Mouse (Mus musculus) heart, embryonic 13.5 days (tissue): Measurements from ENCODE around the gene Akap2. TPM values are rescaled to one million over a fixed set of nuclear protein-coding genes. Genes with fewer than 3 reads are reported as not detected.

Experiments used
- ATAC-seq: fragments of 200-750 bp; cut with Nextera tagmentation; 2 replicates; pipeline ENCODE4 v1.8.0; 2017; ENCODE audit warnings: moderate TSS enrichment; ENCODE audit not compliant: insufficient number of reproducible peaks, low FRiP score, low TSS enrichment; ENCODE audit errors: extremely low read depth
- H3K27ac ChIP-seq: fragments of 300-500 bp; sonication (generic); replicated peaks from 2 replicates; pipeline ENCODE4 v1.5.1; 2015; ENCODE audit warnings: moderate library complexity, mild to moderate bottlenecking, inconsistent platforms
- H3K27me3 ChIP-seq: fragments of 300-500 bp; sonication (generic); replicated peaks from 2 replicates; pipeline ENCODE4 v1.6.1; 2015; ENCODE audit warnings: mild to moderate bottlenecking, inconsistent platforms
- H3K36me3 ChIP-seq: fragments of 300-500 bp; sonication (generic); 2 replicates; pipeline ENCODE4 v1.6.1; 2015; ENCODE audit warnings: mild to moderate bottlenecking, inconsistent platforms
- H3K4me1 ChIP-seq: fragments of 300-500 bp; sonication (generic); 2 replicates; pipeline ENCODE4 v1.6.1; 2015; ENCODE audit warnings: inconsistent platforms
- H3K4me2 ChIP-seq: fragments of 300-500 bp; sonication (generic); 2 replicates; pipeline ENCODE4 v1.6.1; 2015; ENCODE audit warnings: inconsistent platforms, mild to moderate bottlenecking, moderate library complexity
- H3K4me3 ChIP-seq: fragments of 300-500 bp; sonication (generic); 2 replicates; pipeline ENCODE4 v1.5.1; 2015; ENCODE audit warnings: moderate library complexity, mild to moderate bottlenecking, inconsistent platforms
- H3K9ac ChIP-seq: fragments of 300-500 bp; sonication (generic); 2 replicates; pipeline ENCODE4 v1.6.1; 2015; ENCODE audit warnings: inconsistent platforms, mild to moderate bottlenecking, moderate library complexity
- H3K9me3 ChIP-seq: fragments of 300-500 bp; sonication (generic); 2 replicates; pipeline ENCODE4 v1.6.1; 2016; ENCODE audit warnings: inconsistent platforms
- WGBS: fragments of 180-500 bp; shearing (Covaris S2); methylation state at CpG from one replicate; pipeline ENCODE4 v1.1.7; 2015; ENCODE audit warnings: mixed read lengths; 5-methylcytosine and 5-hydroxymethylcytosine counted together
- polyA plus RNA-seq: library from polyadenylated mRNA; unstranded; fragments of >200 nt; fragmentation: Nextera tagmentation; extraction: Ambion mirVana; gene quantifications from 2 replicates; pipeline ENCODE4 v1.2.1, GENCODE M21; 2015

Gene Akap2
- polyA plus RNA-seq, 1 experiment from 2014 or later, result 43.1 TPM

GRCm38 (mm10) chr4:57798286-57799018 lies 81.0 kb downstream of the Akap2 start:
- peak overlapping the region; percentile 53; the same call in 1 of the 2 replicates for H3K9ac ChIP-seq
- H3K4me1 ChIP-seq, result peaks cover 67% of the 10 kb centered on the region
- no peaks in the 10 kb centered on the region for H3K27me3 ChIP-seq
- H3K27ac ChIP-seq, result peak overlapping the region; percentile 81
- H3K4me2 ChIP-seq, result peak overlapping the region; percentile 16; the same call in 1 of the 2 replicates
- ATAC-seq, result 0 out of 2 replicates have a peak, but pooled peaks have one; percentile 60
- no peaks in the 10 kb centered on the region for H3K9me3 ChIP-seq
- 20% methylated on average over 10 of the region's 10 CpGs for WGBS
- no peak overlapping the region for H3K4me3 ChIP-seq
- H3K36me3 ChIP-seq, result 0 out of 2 replicates have a peak, but pooled peaks cover 14% of the 10 kb centered on the region

DNA sequence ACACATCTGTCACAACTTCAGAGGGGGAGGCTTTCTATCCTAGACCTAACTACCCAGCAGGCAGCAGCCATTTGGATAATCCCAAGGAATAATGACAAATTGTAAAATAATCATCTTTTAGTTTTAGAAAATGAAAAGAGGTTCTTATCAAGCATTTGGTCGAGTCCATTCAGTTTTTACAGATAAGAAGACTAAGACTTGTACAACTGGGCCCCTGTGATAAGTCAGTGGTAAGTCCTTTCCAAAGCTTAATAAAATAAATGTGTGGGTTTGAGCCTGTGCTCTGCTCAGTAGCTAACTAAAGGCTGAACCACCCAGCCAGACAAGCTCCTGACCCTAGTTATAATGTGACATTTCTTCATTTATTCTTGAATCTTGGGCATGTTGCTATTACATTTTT lies 81.8 kb downstream of the Akap2 start:
- Histone ChIP-seq H3K4me2 (no peak overlapping the region), H3K9ac (peak overlapping the region; percentile 53; the same call in 1 of the 2 replicates), H3K4me3 (no peak overlapping the region), H3K27ac (peak overlapping the region; percentile 81), H3K4me1 (peaks cover 59% of the 10 kb centered on the region), H3K36me3 (peaks cover 18% of the 10 kb centered on the region; the same call in 1 of the 2 replicates), H3K9me3 (no peaks in the 10 kb centered on the region), H3K27me3 (no peaks in the 10 kb centered on the region)
- no peak for ATAC-seq
- 5% methylated on average over 1 of the region's 1 CpGs for whole genome bisulfite sequencing

DNA sequence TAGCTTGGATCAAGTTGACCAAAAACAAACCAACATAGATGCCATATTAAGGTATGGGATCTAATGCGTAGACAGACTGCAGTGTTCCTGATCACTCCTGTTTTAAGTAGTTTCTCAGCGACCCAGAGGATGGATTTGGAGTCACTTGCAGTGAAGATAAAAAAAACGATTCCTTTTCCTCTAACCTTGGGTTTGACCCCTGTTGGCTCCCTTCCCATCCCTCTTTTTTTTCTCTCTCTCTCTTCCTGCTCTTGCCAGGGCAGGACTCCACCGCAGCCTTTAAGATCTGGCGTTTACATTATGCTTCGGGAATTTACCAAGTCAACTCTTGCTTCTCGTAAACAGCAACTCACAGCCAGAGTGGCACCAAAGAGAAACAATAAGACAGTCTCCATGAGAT lies 83.8 kb downstream of the Akap2 start:
- peaks cover 22% of the 10 kb centered on the region; the same call in 1 of the 2 replicates for H3K36me3 ChIP-seq
- WGBS, result 40% methylated on average over 7 of the region's 7 CpGs
- no peak overlapping the region for H3K4me3 ChIP-seq
- no peaks in the 10 kb centered on the region for H3K9me3 ChIP-seq
- H3K9ac ChIP-seq, result no peak overlapping the region
- H3K27ac ChIP-seq, result peak overlapping the region; percentile 51
- no peak for ATAC-seq
- no peak overlapping the region for H3K4me2 ChIP-seq
- no peaks in the 10 kb centered on the region for H3K27me3 ChIP-seq
- H3K4me1 ChIP-seq, result peaks cover 56% of the 10 kb centered on the region

DNA sequence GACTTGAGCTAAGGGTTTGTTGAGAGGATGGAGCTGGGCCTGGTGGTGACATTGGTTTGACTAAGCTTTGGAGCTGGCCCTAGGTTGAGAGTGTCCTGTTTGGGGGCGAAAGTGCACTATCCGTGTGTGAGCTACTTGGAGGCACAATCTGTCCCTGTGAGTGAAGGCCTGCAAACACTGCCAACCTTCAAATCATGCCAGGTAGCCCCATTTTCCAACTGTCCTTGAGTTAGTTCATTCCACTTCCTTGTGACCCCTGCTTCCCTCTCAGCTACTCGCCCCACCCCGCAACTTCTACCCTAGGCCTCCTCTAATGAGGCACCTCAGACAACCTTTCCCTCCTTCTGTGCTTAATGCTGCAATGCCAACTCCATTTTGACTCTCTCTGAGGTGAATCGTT lies 84.5 kb downstream of the Akap2 start:
- WGBS, result 85% methylated on average over 5 of the region's 5 CpGs
- H3K27me3 ChIP-seq, result no peaks in the 10 kb centered on the region
- no peaks in the 10 kb centered on the region for H3K9me3 ChIP-seq
- peaks cover 22% of the 10 kb centered on the region; the same call in 1 of the 2 replicates for H3K36me3 ChIP-seq
- H3K4me1 ChIP-seq, result peaks cover 53% of the 10 kb centered on the region
- H3K27ac ChIP-seq, result peak overlapping the region; percentile 51
- H3K4me3 ChIP-seq, result no peak overlapping the region
- H3K4me2 ChIP-seq, result no peak overlapping the region
- H3K9ac ChIP-seq, result no peak overlapping the region
- no peak for ATAC-seq

GRCm38 (mm10) chr4:57802411-57802810 lies 85.0 kb downstream of the Akap2 start:
- Histone ChIP-seq H3K4me1 (peaks cover 49% of the 10 kb centered on the region), H3K9me3 (no peaks in the 10 kb centered on the region), H3K4me3 (no peak overlapping the region), H3K36me3 (peaks cover 26% of the 10 kb centered on the region; the same call in 1 of the 2 replicates), H3K27me3 (no peaks in the 10 kb centered on the region), H3K9ac (no peak overlapping the region), H3K4me2 (no peak overlapping the region), H3K27ac (peak overlapping the region; percentile 51; the same call in 1 of the 2 replicates)
- ATAC-seq, result no peak
- 57% methylated on average over 3 of the region's 3 CpGs for WGBS

- no peak overlapping the region for H3K9ac ChIP-seq
- no peak for ATAC-seq
- H3K9me3 ChIP-seq, result 0 out of 2 replicates have a peak, but pooled peaks cover 3% of the 10 kb centered on the region
- 37% methylated on average over 6 of the region's 6 CpGs for WGBS
- no peaks in the 10 kb centered on the region for H3K27me3 ChIP-seq
- H3K27ac ChIP-seq, result peak overlapping the region; percentile 58; the same call in 1 of the 2 replicates
- H3K4me2 ChIP-seq, result no peak overlapping the region
- H3K4me1 ChIP-seq, result peaks cover 36% of the 10 kb centered on the region
- H3K36me3 ChIP-seq, result peaks cover 39% of the 10 kb centered on the region
- H3K4me3 ChIP-seq, result no peak overlapping the region
These were observed 87.4 kb downstream of the Akap2 start for GRCm38 (mm10) chr4:57804902-57805301.

GRCm38 (mm10) chr4:57809449-57809848 lies 92.0 kb downstream of the Akap2 start:
- Histone ChIP-seq H3K4me2 (no peak overlapping the region), H3K9me3 (0 out of 2 replicates have a peak, but pooled peaks cover 3% of the 10 kb centered on the region), H3K36me3 (peaks cover 24% of the 10 kb centered on the region), H3K27me3 (no peaks in the 10 kb centered on the region), H3K9ac (no peak overlapping the region), H3K4me3 (no peak overlapping the region), H3K4me1 (peaks cover 42% of the 10 kb centered on the region), H3K27ac (no peak overlapping the region)
- no peak for ATAC-seq
- WGBS, result 75% methylated on average over 4 of the region's 4 CpGs

GRCm38 (mm10) chr4:57812075-57812474 lies 94.6 kb downstream of the Akap2 start:
- Histone ChIP-seq H3K9ac (no peak overlapping the region), H3K4me3 (no peak overlapping the region), H3K4me1 (peaks cover 35% of the 10 kb centered on the region), H3K27me3 (no peaks in the 10 kb centered on the region), H3K9me3 (0 out of 2 replicates have a peak, but pooled peaks cover 3% of the 10 kb centered on the region), H3K36me3 (peaks cover 24% of the 10 kb centered on the region), H3K27ac (peak overlapping the region; percentile 93), H3K4me2 (no peak overlapping the region)
- 63% methylated on average over 1 of the region's 1 CpGs for WGBS
- ATAC-seq, result no peak

GRCm38 (mm10) chr4:57812916-57813575 lies 95.6 kb downstream of the Akap2 start:
- no peaks in the 10 kb centered on the region for H3K9me3 ChIP-seq
- peak; percentile 64; the same call in 1 of the 2 replicates for ATAC-seq
- H3K27ac ChIP-seq, result peak overlapping the region; percentile 93
- no peak overlapping the region for H3K4me3 ChIP-seq
- H3K36me3 ChIP-seq, result peaks cover 22% of the 10 kb centered on the region
- 16% methylated on average over 7 of the region's 7 CpGs for WGBS
- H3K4me1 ChIP-seq, result peaks cover 35% of the 10 kb centered on the region
- H3K9ac ChIP-seq, result peak overlapping the region; percentile 61
- H3K4me2 ChIP-seq, result peak overlapping the region; percentile 35
- no peaks in the 10 kb centered on the region for H3K27me3 ChIP-seq

GRCm38 (mm10) chr4:57813576-57813945 lies 96.1 kb downstream of the Akap2 start:
- H3K27me3 ChIP-seq, result no peaks in the 10 kb centered on the region
- H3K27ac ChIP-seq, result peak overlapping the region; percentile 93
- no peaks in the 10 kb centered on the region for H3K9me3 ChIP-seq
- ATAC-seq, result no peak; the same call in 1 of the 2 replicates
- H3K4me2 ChIP-seq, result peak overlapping the region; percentile 35
- H3K36me3 ChIP-seq, result peaks cover 19% of the 10 kb centered on the region
- H3K9ac ChIP-seq, result peak overlapping the region; percentile 61
- no peak overlapping the region for H3K4me3 ChIP-seq
- H3K4me1 ChIP-seq, result peaks cover 35% of the 10 kb centered on the region
- WGBS, result 65% methylated on average over 4 of the region's 4 CpGs

DNA sequence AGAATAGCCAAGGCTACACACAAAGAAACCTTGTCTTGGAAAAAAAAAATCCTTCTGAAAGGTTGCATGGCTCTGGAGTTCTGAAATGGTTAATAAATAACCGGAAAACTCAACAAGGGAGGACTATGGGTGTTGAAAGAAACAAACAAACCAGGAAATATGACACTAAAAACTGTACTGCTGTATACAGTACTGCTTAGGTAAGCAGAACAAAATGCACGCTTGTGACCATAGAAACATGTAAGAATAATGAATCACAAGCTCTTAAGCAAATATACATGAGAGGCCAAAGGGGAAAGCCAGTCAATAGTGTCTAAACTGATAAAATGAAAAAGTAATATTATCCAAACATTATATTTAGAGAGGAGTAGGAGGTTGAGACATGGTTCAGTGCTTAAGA lies 97.9 kb downstream of the Akap2 start:
- WGBS, result 81% methylated on average over 2 of the region's 2 CpGs

More for the DNA sequence above, 97.9 kb downstream of the Akap2 start:
- Histone ChIP-seq H3K4me1 (peaks cover 28% of the 10 kb centered on the region), H3K36me3 (peaks cover 18% of the 10 kb centered on the region), H3K4me3 (no peak overlapping the region), H3K27me3 (no peaks in the 10 kb centered on the region), H3K9me3 (no peaks in the 10 kb centered on the region), H3K9ac (no peak overlapping the region), H3K4me2 (no peak overlapping the region), H3K27ac (no peak overlapping the region)
- ATAC-seq, result no peak
